Mouse (Mus musculus): ENCODE data around the gene Ltn1.

- TF ChIP-seq POLR2A (IDR thresholded peaks at IDR 0.05; ENCODE audit: insufficient read depth, low read depth, low read length) (no peak), CTCF (IDR thresholded peaks at IDR 0.05; ENCODE audit: insufficient read depth, low read depth, low read length) (no peak)
These were observed 10.8 kb upstream of the Ltn1 start for GRCm38 (mm10) chr16:87443245-87443644.

Measured in olfactory bulb, adult 2 months (tissue).